Mouse (Mus musculus) CD4-positive, CD25-positive, alpha-beta regulatory T cell (primary cell): ENCODE measurements around the gene Psapl1. TPM values are rescaled to one million over a fixed set of nuclear protein-coding genes. Genes with fewer than 3 reads are reported as not detected.

Experiments used
- polyA plus RNA-seq: library from polyadenylated mRNA; unstranded; fragments of 100-300 nt; shearing (Covaris generic); gene quantifications from one replicate; pipeline ENCODE4 v1.2.1, GENCODE M21; 2017

The Psapl1 gene
- not detected for polyA plus RNA-seq

DNA sequence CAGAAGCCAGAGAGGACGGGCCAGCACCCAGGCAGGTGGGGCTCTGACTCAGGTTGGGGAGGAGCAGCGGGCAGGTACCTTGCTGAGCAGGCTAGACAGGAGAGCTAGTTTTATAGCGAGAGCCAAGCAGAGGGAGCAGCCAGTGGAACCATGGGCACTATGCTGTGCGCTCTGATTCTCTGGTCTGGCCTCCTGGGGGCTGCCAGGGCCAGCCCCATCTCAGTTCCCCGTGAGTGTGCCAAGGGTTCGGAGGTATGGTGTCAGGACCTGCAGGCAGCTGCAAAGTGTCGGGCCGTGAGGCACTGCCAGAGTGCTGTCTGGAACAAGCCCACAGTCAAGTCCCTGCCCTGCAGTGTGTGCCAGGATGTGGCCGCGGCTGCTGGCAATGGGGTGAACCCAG is at the start of gene Psapl1:
TSS of gene Psapl1 (plus strand) at position 106 of the 400 bp plus-strand sequence.

Other genes with a start within 250 kb of the Psapl1 start
- 20.7 TPM for gene Sorcs2, start 194.1 kb downstream of the Psapl1 start, polyA plus RNA-seq